Mouse (Mus musculus): ENCODE measurements around the gene Dnajc22. TPM values are rescaled to one million over a fixed set of nuclear protein-coding genes. Genes with fewer than 3 reads are reported as not detected.
"Not testable (repeated sequence)": the region's sequence is repeated elsewhere in the genome, so short reads cannot be mapped to it uniquely, and the experiment has no call there.

Dnajc22 gene
- polyA plus RNA-seq, 1 experiment from 2014 or later, result 1.7 TPM

DNA sequence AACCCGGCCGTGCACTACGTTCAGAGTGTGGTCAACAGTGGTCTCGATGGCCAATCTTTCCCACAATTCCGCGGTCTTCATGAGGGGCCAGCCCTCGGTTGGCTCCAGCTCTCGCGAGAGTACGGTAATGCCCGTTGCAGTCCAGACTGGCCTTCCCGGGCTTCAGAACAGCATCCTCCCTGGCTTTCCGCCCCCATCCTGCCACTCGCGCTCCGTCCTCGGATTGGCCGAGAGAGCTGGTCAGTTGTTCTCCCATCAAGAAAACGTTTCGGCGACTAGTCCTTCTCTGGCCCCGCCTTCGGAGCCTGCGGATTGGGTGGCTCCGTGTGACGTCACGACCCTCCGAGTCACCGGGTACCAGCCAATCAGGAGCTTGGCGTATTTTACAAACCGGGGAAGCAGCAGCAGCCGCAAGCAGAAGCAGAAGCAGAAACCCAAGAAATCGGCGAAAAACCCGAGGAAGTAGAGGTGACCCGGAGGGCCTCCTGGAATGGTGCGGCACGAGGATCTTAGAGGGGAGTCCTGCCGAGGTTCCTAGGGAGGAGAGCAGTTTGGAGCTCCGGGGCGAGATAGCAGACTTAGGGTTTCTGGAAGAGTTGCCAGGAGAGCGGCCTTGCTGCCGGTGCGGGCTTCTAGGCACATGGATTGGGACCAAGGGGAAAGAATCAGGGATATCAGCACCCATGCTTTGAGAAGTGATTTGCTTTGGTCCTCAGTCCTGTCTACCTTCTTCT lies 18.2 kb upstream of the Dnajc22 start:
- Histone ChIP-seq H3K27ac (peak overlapping the region; percentile 94), H3K4me2 (replicated peaks) (peak overlapping the region; percentile 81), H3K4me3 (replicated peaks) (peak overlapping the region; percentile 51), H3K9ac (replicated peaks) (peak overlapping the region; percentile 83), H3K9me3 (no peaks in the 10 kb centered on the region), H3K27me3 (no peaks in the 10 kb centered on the region), H3K4me1 (replicated peaks) (peaks cover 15% of the 10 kb centered on the region), H3K36me3 (peaks cover 8% of the 10 kb centered on the region; the same call in 1 of the 2 replicates)
- ATAC-seq, result peak; percentile 99
- under 1% methylated on average over 44 of the region's 44 CpGs for WGBS

DNA sequence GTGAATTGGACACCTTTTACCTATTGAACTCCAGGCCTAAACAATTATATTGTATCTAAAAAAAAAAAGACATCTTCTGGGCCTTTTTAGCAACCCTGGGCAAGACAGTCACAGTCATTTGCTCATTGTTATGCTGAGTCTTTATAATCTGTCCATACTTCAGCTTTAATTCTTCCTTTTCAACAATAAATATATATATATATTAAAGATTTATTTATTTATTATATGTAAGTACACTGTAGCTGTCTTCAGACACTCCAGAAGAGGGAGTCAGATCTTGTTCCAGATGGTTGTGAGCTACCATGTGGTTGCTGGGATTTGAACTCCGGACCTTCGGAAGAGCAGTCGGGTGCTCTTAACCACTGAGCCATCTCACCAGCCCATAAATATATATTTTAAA lies 17.0 kb upstream of the Dnajc22 start:
- peak overlapping the region; percentile 51; the same call in 1 of the 2 replicates for H3K4me3 ChIP-seq (replicated peaks)

DNA sequence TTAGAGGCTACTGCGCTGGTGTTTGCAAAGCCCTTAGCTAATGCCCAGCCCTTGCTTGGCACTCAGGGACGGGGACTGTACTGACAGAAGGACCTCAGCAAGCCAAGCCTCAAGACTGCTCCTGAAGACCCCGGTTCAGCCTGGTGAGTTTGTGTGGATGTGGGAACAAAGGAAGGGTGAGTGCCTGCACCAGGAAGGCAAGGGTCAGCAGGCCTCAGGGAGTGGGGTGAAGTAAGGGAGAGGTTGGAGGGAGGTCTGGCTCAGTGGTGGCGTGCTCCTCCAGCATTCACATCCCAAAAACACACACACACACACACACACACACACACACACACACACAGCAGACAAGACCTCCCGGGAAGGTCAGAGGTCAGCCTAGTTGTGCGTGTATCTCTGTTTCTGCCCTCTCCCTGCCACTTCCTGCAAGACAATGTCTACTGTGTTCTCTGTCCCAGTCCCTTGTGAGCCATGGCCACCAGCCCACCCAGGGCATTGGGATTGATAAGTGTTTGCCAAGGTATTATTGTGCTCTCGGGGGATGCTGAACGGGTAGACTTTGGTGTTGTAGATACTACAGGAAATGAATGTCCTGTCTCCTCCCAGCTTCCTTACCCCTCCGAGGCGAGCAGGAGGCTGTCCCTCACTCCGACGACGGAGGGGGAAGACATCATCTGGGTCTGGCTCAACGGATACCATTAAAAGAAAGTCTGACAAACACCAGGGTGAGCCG lies 14.6 kb upstream of the Dnajc22 start:
- WGBS, result 86% methylated on average over 14 of the region's 15 CpGs
- Histone ChIP-seq H3K36me3 (peaks cover 26% of the 10 kb centered on the region), H3K9ac (replicated peaks) (no peak overlapping the region), H3K9me3 (no peaks in the 10 kb centered on the region), H3K4me1 (replicated peaks) (peaks cover 15% of the 10 kb centered on the region), H3K27me3 (0 out of 2 replicates have a peak, but pooled peaks cover 4% of the 10 kb centered on the region), H3K4me3 (replicated peaks) (no peak overlapping the region), H3K4me2 (replicated peaks) (no peak overlapping the region), H3K27ac (no peak overlapping the region)
- ATAC-seq, result no peak

More for the DNA sequence above, 17.0 kb upstream of the Dnajc22 start:
- peaks cover 15% of the 10 kb centered on the region for H3K4me1 ChIP-seq (replicated peaks)
- not testable (repeated sequence) for H3K27ac ChIP-seq; H3K27me3 ChIP-seq; H3K9ac ChIP-seq (replicated peaks); H3K9me3 ChIP-seq; ATAC-seq
- H3K4me2 ChIP-seq (replicated peaks), result peak overlapping the region; percentile 81
- WGBS, result 95% methylated on average over 3 of the region's 3 CpGs
- H3K36me3 ChIP-seq, result peaks cover 14% of the 10 kb centered on the region; the same call in 1 of the 2 replicates

DNA sequence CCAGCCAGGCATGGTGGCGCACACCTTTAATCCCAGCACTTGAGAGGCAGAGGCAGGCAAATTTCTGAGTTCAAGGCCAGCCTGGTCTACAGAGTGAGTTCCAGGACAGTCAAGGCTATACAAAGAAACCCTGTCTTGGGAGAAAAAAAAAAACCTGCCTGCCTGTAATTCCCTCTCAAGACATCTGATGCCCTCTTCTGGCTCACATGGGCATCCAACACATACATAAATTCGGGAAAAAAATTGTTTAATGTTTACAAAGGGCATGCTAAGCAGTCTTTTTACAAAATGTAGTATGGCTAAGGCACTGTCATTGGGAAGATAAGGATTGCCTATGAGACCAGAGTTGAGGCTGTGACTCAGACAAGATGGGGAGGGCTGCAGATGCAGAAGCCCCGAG lies 13.2 kb upstream of the Dnajc22 start:
- H3K4me1 ChIP-seq (replicated peaks), result peaks cover 18% of the 10 kb centered on the region
- H3K4me2 ChIP-seq (replicated peaks), result no peak overlapping the region
- no peak for ATAC-seq
- 87% methylated on average over 3 of the region's 3 CpGs for WGBS
- H3K27me3 ChIP-seq, result peaks cover 16% of the 10 kb centered on the region
- H3K4me3 ChIP-seq (replicated peaks), result no peak overlapping the region
- H3K9me3 ChIP-seq, result no peaks in the 10 kb centered on the region
- no peak overlapping the region for H3K27ac ChIP-seq
- peaks cover 26% of the 10 kb centered on the region for H3K36me3 ChIP-seq
- no peak overlapping the region for H3K9ac ChIP-seq (replicated peaks)

DNA sequence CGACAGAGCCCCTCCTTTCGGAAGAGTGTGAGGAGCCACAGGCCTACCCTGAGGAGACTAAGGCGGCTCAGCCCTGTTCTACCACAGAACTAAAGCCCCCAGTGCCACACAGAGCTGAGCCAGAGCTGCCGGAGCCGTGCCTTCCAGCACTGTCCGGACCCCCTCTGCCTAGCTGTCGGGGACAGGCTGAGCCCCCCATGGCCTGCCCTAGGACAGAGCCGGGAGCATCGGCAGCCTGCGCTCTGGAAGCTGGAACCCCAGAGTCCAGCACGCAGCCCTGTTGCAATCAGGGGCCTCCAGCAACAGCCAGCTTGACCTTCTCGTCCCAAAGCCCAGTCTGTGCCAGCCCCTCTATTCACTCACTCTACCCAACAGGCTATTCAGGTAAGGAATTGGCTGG lies 10.6 kb upstream of the Dnajc22 start:
- Histone ChIP-seq H3K27ac (no peak overlapping the region), H3K36me3 (peaks cover 26% of the 10 kb centered on the region), H3K4me1 (replicated peaks) (0 out of 2 replicates have a peak, but pooled peaks cover 7% of the 10 kb centered on the region), H3K9me3 (no peaks in the 10 kb centered on the region), H3K4me2 (replicated peaks) (no peak overlapping the region), H3K4me3 (replicated peaks) (no peak overlapping the region), H3K27me3 (peaks cover 41% of the 10 kb centered on the region), H3K9ac (replicated peaks) (no peak overlapping the region)
- no peak for ATAC-seq
- WGBS, result 92% methylated on average over 12 of the region's 12 CpGs

DNA sequence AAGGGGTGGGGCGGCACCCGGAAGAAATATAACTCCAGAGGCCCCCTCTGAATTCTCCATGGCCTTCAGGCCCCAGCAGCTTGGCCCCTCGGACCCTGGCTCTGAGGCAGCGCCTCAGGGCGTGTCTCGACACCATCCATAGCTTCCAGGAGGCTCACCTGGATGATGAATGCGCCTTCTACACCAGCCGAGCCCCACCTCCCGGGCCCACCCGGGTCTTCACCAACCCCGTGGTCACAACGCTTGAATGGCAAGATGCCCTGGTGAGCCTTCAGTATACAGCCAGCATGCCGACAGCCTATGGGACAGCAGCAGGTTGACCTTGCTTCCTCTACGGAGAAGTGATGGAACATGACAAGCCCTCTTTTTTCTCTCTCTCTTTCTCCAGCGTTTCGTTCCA lies 10.1 kb upstream of the Dnajc22 start:
- H3K36me3 ChIP-seq, result peaks cover 22% of the 10 kb centered on the region
- H3K27me3 ChIP-seq, result peaks cover 46% of the 10 kb centered on the region
- no peak overlapping the region for H3K9ac ChIP-seq (replicated peaks)
- H3K4me3 ChIP-seq (replicated peaks), result no peak overlapping the region
- no peak overlapping the region for H3K4me2 ChIP-seq (replicated peaks)
- H3K4me1 ChIP-seq (replicated peaks), result peaks cover 9% of the 10 kb centered on the region; the same call in 1 of the 2 replicates
- WGBS, result 90% methylated on average over 16 of the region's 16 CpGs
- no peak overlapping the region for H3K27ac ChIP-seq
- no peaks in the 10 kb centered on the region for H3K9me3 ChIP-seq
- ATAC-seq, result no peak

DNA sequence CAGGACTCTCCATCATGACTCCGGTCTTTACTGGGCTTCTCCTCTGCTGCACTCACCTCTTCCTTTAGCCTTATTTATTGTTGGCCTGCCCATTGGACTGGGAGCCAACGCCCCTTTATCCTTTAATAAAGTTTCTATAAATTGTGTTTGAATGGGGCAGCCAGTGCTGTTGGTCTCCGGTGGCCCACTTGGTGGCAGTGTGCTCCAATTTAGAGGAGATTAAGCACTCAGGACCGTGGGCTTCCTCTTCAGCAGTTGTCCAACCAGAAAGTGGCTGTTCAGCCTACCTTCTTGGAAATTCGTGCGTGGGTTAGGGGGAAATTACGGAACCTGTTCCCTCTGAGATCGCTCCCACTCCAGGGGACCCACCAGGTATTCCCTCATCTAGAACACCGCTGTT lies 9.7 kb upstream of the Dnajc22 start:
- peaks cover 18% of the 10 kb centered on the region for H3K36me3 ChIP-seq
- no peak overlapping the region for H3K27ac ChIP-seq
- no peak for ATAC-seq
- no peak overlapping the region for H3K4me3 ChIP-seq (replicated peaks)
- no peak overlapping the region for H3K4me2 ChIP-seq (replicated peaks)
- H3K9ac ChIP-seq (replicated peaks), result no peak overlapping the region
- H3K27me3 ChIP-seq, result peaks cover 51% of the 10 kb centered on the region
- WGBS, result 72% methylated on average over 9 of the region's 9 CpGs
- peaks cover 13% of the 10 kb centered on the region for H3K4me1 ChIP-seq (replicated peaks)
- no peaks in the 10 kb centered on the region for H3K9me3 ChIP-seq

DNA sequence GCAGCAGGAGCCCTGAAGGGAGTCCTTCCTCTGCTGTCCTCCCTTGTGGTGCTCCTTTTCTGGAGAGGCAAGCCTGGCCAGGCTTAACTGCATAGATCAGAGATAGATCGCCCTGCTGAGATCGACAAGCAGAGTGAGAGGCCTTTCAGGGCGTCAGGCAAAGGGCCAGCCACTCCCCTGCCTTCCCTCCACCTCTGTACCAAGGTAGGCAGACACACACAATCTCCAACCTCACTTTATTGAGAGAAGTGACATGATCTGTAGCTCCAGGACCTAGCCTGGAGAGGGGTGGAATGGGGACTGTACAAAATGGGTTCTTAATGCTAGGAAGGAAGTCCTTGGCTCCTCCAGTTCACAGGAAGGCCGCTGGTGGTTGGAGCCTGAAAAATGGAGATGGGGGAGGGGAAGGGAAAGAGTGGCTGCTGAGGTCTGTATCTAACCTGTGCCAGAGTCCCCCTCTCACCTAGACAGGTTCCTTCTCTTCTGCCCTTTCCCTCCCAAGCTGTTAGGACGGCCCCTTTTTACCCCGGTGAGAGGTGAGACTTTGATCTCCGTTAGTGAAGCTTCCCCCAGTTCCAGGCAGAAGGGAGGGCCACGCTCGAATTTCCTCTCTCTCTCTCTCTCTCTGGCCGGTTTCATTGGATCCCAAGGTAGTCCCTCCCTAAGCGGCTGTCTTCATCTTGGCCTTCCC lies 9.0 kb upstream of the Dnajc22 start:
- H3K9ac ChIP-seq (replicated peaks), result no peak overlapping the region; the same call in 1 of the 2 replicates
- WGBS, result 15% methylated on average over 11 of the region's 11 CpGs
- no peaks in the 10 kb centered on the region for H3K9me3 ChIP-seq
- peaks cover 18% of the 10 kb centered on the region for H3K36me3 ChIP-seq
- H3K4me2 ChIP-seq (replicated peaks), result peak overlapping the region; percentile 25; the same call in 1 of the 2 replicates
- H3K27me3 ChIP-seq, result peaks cover 58% of the 10 kb centered on the region
- peaks cover 20% of the 10 kb centered on the region for H3K4me1 ChIP-seq (replicated peaks)
- 0 out of 2 replicates have a peak overlapping the region, but pooled peaks have one; percentile 8 for H3K4me3 ChIP-seq (replicated peaks)
- ATAC-seq, result no peak
- no peak overlapping the region for H3K27ac ChIP-seq

DNA sequence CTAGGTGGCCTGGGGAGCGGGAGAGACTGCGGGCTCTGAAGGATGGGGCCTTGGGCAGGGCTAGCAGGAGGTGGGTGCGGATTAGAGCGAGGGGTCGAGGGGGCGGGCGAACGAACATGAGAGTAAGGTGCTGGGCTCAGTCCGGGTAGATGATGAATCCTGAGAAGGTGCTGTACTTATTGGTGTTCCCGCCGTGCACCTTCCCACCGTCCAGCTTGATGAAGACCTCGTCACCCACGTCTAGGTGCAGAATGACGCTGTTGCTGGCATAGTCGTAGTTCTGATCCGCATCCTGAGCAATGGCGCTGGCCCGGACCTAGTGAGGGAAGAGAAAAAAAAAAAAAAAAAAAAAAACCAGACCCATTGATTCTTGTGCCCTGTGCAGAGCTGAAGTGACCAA lies 8.4 kb upstream of the Dnajc22 start:
- Histone ChIP-seq H3K36me3 (peaks cover 18% of the 10 kb centered on the region), H3K27me3 (peaks cover 64% of the 10 kb centered on the region), H3K9ac (replicated peaks) (no peak overlapping the region; the same call in 1 of the 2 replicates), H3K27ac (no peak overlapping the region), H3K4me2 (replicated peaks) (peak overlapping the region; percentile 47), H3K9me3 (no peaks in the 10 kb centered on the region), H3K4me3 (replicated peaks) (0 out of 2 replicates have a peak overlapping the region, but pooled peaks have one; percentile 8), H3K4me1 (replicated peaks) (peaks cover 26% of the 10 kb centered on the region)
- ATAC-seq, result no peak
- WGBS, result 8% methylated on average over 19 of the region's 19 CpGs

DNA sequence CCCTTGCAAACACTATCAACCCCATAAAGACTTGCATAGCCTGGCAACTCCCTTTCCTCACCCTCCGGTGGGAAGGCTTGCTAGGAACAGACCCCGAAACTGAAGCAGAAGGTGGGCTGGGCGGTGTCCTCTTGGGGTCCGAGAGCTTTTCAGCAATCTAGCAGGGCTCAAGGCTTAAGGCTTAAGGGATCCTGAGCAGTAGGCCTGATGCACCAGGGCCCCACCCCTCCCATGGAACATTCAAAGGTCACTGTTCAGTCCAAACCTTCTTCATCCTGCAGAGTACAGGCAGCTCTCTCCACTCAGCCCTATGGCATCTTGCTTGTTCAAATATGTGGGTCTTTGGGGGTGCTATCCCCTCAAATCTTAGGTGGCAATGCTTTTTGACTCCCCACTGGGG lies 7.0 kb upstream of the Dnajc22 start:
- Histone ChIP-seq H3K9ac (replicated peaks) (no peak overlapping the region; the same call in 1 of the 2 replicates), H3K9me3 (no peaks in the 10 kb centered on the region), H3K4me2 (replicated peaks) (peak overlapping the region; percentile 47), H3K4me3 (replicated peaks) (peak overlapping the region; percentile 36), H3K27ac (no peak overlapping the region), H3K4me1 (replicated peaks) (peaks cover 40% of the 10 kb centered on the region), H3K36me3 (peaks cover 12% of the 10 kb centered on the region), H3K27me3 (peaks cover 71% of the 10 kb centered on the region)
- WGBS, result 61% methylated on average over 4 of the region's 4 CpGs
- no peak for ATAC-seq

DNA sequence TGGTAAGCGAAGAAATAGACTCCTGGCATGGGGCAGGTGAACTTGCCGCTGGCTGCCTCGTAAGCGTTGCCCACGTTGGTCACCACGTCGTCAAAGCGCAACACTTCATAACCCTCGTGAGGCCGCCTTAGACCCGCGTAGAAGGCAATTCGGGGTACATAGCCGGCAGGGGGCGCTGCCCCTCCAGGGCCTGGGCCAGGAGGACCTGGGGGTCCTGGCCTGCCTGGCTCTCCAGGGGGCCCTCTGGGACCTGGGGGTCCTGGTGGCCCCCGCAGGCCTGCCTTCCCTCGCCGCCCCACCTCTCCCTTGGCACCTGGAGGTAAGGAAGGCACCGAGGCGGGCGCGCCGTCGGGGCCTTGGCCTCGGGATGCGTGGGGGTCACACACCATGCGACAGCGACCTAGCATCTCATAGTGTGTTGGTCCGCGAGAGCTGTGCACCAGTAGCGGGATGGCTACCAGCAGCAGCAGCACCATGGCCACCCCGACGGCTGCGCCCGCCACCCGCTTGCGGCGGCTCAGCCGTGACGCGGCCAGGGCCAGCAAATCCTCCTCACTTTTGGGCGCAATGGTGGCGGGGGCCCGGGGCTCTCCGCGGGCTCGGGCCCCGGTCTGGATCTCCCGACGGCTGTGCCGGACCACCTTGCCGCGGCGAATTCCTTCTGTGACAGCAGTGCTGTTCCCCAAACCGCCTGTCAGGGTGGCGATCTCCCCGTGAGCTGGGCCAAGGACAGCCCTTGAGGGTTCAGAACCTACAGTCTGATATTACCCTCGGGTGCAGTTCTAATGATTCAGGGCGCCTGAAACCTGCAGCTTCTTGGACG lies 5.5 kb upstream of the Dnajc22 start, which contains the start of gene C1ql4:
TSS of gene C1ql4 (minus strand) at position 565 of the 823 bp plus-strand sequence.
- no peaks in the 10 kb centered on the region for H3K9me3 ChIP-seq
- no peak for ATAC-seq
- H3K27me3 ChIP-seq, result peaks cover 80% of the 10 kb centered on the region
- peaks cover 46% of the 10 kb centered on the region for H3K4me1 ChIP-seq (replicated peaks)
- peak within 1 kb of the TSS; percentile 39 for H3K27ac ChIP-seq
- H3K9ac ChIP-seq (replicated peaks), result peak within 1 kb of the TSS; percentile 57
- peak within 1 kb of the TSS; percentile 36 for H3K4me3 ChIP-seq (replicated peaks)
- 8% methylated on average over 60 of the region's 60 CpGs for WGBS
- peaks cover 7% of the 10 kb centered on the region for H3K36me3 ChIP-seq
- H3K4me2 ChIP-seq (replicated peaks), result peak within 1 kb of the TSS; percentile 47

All from midbrain, embryonic 13.5 days (tissue).